Mouse (Mus musculus) liver, adult (tissue): ENCODE data around the gene Fam192a.

Experiments used
- GATA4 ChIP-seq: IDR thresholded peaks from 2 replicates; pipeline ENCODE4 v1.6.1; 2014; ENCODE audit warnings: mild to moderate bottlenecking, low read length; ENCODE audit not compliant: insufficient replicate concordance

Gene Fam192a

DNA sequence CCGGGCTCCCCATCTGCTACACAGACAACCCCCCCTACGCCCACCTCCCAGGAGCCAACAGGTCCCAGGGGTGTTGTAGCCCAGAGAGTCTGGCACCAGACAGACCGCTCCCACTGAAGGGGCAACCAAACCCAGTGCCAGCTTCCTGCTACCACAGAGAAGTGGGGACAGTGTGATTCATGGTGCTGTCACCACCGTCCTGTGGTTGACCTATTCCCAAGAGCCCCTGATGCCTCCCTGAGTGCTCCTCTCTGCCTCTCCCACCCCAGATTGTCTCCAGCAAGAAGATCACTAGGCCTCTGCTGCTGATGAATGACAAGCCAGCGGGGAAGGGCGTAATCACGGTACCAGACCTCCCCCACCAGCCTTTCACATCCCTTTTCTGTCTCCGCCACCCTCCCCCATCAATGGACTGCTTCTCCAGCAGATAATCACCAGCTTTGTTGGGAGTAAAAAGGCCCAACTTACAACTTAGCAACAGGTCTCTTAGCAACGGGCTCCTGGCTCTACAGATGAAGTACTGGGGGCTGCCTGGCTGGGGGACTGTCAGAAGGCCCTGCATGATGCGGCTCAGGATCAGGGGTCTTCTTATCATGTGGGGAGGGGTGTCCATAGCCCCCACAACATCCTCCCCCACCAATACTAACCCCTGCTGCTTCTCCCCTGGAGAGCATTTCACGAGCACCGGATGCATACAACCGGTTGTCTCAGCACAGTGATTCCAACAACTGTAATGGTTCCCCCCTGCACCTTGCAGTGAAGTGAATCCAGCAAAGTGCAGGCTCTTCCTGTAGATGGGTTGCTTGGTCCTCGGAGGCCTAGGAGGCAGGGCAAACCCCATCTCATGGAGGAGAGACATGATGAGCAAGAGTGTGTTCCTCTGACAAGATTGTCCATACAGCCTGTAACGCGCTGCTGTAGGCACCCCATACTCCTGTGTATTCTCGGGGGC lies 50.0 kb downstream of the Fam192a start:
- no peak for TF ChIP-seq GATA4

DNA sequence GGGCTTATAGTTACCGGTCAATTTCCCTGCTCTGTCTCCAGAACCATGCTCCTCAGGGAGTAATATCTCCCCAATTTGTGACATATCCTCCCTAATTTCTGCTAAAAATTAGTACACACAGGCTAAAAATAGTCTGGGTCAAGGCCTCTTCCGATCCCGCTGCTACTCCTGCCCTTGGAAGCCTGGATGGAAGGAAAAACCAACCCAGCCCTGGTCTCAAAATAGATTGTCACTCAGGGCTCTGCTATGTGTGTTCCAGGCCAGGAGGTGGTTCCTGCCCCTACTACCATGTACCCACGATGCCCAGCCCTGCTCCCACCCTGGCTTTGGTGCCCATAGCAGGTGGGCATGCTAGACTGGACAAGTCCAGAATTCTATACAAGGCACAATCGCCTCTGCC lies 51.8 kb downstream of the Fam192a start:
- no peak for TF ChIP-seq GATA4

DNA sequence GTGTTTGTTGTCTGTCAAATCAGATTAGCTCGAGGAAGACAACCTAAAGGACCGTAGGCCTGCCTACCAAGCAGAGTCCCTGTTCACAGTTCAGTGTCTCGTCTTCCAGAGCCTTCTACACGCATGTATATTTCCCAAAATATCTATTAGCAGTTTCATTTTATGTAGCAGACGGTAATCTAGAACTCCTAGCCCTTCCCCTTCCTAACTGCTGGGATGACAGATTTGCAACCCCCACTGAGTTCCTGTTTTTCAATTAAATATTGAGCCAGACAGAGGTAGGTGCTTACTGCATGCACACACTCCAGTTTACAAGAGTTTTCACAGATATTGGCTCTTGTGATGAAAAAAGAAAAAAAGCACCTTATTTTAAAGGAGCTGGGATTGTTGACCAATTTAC lies 52.3 kb downstream of the Fam192a start:
- peak; percentile 31; the same call in 1 of the 2 replicates for TF ChIP-seq GATA4

DNA sequence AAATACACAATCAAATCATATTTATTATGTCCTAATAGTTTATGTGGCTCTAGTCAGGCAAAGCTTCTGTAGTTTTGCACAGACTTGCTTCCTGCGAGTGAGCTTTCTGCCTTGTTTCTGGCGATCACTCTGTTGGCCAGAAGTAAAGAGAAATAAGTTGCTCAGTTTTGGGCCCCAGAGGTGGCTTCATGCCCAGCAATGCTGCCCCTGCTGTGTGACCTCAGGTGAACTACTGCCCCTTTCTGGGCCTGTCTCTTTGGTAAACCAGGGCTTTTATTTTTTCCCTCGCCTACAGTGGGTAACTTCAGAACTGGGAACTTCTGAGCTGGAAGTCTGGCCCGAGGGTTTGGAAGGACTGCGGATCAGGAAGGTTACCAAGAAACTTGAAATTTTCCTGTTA lies 52.8 kb downstream of the Fam192a start:
- TF ChIP-seq GATA4, result no peak

DNA sequence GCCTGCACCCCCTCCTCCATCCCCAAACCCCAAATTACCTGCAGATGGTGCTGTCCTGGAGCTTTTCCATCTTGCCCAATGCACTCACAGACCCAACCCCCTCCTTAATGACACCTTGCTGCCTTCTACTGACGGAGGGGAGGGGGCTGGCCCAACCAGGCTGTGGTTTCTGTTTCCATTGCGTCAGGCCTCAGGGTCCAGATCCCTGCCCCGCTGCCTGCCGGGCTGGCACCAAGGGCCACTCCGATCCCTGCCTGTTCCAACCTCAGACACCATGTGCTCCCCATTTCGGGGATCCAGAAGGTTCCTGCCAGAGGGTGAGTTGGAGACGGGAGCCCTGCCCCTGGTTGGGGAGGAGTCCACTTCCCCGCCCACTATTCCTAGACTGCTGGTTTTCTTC lies 57.8 kb downstream of the Fam192a start:
- no peak for TF ChIP-seq GATA4

DNA sequence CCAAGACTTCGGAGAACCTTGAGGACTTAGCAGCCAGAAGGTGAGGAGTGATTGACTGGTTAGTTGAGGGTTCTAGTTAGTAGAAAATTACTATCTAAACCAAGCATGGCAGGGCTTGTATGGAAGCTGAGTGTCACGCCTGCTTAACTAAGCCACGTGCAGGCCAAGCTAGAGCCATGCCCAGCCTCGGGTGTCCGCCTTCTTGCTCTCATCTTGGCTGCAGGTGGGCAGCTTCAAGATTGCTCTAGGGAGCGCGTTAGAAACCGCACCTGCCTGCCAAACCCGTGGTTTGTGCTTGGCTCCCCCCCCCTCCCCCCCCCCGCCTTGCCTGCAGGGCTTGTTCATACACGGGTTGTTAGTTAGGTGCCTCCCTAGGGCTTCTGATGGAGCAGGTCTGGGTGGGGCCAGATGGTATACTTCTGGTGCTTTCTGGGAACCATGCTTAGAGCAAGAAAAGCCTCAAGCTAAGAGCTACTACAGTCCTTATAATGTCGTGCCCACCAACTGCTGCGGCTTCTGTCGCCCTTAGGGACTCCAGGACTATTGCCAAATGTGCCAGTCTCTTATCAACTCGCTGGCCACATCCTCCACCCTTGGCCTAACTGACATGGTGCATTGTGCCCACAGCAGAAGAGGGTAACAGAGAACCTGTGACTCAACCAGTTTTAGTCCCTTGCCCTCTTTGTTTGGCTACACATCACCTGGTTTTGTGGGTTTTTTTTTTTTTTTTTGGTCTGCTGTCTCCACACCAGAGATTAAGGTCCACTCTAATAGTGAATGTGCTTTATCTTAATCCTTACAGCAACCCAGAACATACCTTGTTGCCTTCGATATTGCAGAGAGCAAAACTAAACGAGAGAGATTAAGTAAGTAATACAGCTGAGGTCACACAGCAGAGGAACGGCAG lies 60.7 kb downstream of the Fam192a start:
- no peak for TF ChIP-seq GATA4

DNA sequence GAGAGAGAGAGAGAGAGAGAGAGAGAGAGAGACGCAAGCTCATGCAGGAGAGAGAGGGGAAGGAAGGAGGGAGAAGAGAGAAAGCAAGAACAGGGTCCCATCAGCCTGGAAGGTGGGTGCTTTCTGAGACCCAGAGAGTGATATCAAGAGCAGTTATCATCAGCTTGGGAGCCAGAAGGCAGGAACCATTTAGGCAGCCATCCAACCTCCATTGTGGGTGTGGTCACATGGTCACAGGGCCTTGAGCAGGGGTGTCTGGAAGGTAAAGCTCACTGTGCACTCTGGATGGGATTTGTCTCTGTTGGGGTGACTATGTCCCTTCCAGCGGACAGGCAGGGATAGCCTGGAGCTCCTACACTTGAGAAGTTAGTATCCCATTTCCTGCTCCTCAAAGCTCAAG lies 61.8 kb downstream of the Fam192a start:
- no peak for TF ChIP-seq GATA4

DNA sequence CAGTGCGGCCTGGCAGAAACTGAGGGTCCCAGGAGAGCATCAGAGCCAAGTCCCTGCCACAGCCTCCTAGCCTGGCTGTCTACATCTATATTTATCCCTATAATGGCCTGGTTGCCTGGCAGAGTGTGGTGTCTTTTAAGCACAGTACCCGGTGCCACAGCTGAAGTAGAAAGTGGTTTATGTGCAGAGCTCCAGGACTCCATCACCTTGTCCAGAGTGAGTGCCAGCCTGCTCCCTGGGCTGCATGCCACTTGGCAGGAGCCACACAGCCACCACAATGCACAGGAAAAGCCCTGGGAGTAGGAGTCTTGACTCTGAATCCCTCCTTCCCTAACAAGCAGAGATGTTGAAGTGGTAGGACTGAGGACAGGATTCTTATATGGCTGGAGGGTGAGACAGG lies 64.3 kb downstream of the Fam192a start:
- no peak for TF ChIP-seq GATA4

DNA sequence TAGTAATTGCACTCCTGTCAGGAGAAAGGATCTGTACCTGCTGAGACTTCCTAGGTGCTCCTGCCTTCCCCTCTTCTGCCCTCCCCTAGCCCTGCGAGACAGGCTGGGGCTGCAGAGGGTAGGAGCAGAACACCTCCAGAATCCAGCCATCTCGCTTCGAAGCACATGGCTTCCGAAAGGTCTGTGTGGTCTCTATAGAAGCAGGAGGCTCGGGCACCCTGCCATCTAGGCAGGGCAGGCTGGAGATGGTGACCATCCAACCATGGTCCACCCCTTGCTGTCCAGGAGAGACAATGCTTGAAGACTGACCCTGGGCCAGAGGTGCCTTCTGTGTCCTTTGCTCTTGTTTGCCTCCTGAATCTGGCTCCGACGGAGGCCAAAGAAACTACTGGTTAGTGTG lies 66.2 kb downstream of the Fam192a start:
- no peak for TF ChIP-seq GATA4

DNA sequence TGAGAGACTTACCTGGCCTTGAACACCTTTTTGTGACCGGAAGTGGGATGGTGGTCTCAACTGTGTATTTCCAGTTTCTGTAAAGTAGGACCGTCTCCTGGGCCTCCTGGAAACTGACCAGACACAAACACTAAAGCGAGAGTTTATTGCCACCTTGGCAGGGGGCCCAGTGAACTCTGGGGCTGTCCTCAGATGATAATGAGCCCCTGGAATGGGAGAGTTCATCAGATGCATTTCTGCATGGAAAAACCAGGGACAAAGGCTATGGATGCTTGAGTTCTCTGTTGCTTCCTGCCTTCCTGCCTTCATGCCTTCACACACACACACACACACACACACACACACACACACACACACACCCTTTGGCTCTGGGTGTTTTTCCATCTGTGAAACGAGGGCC lies 67.2 kb downstream of the Fam192a start:
- no peak for TF ChIP-seq GATA4

DNA sequence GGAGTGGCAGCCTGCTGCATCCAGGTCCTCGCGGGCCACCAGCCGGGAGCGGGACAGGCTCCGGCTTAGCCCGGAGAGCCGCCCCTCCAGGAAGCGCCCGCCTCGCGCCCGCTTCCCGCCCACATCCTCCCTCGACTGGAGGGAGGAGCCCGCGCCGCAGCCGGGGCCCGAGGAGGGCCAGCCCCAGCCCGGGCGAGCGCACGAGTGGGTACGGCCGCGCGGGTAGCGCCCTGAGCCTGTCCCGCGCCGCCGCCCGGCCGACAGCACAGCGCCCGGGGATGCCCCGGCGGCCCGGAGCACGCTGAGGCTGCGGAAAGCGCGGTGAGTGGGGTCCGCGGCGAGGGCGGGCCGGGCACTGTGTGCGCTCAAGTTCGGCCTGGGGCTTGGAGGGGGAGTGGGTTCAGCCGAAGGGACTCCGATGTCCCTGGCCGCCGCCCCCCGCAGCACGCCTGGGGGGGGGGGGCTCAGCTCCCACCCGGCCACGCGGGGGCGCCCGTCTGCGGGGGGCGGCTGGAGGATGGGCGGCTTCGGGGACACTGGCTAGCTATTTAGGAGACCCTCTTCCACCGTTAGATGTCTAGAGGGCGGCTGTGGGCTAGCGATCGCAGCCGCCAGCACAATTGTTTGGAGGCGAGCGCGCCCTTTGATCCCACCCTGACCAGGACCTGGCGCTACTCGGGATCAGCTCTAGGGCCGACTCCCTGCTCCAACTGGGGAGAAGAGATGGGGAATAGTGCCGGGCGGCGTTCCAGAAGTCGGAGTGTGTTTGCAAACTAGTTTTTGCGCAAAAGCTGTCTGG lies 68.7 kb downstream of the Fam192a start, which contains the start of gene Cpne2:
TSS of gene Cpne2 (plus strand) at position 118 of the 799 bp plus-strand sequence.
- TF ChIP-seq GATA4, result no peak

DNA sequence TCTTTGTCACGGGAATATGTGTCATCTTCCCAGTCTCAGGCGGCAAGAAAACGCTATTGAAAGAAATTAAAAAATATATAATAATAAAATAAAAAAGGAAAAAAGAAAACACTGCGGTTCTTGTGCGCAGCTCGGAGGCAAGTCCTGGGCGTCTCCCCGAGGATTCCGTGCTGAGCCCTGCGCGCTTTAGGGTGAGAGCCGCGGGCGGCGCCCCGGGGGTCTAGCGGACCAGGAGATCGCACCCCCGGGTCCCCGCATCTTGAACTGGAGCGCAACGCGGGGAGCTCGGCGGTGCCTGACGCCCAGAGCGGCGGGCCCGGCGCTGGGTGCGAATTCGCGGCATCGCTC lies 69.3 kb downstream of the Fam192a start:
- TF ChIP-seq GATA4, result no peak

DNA sequence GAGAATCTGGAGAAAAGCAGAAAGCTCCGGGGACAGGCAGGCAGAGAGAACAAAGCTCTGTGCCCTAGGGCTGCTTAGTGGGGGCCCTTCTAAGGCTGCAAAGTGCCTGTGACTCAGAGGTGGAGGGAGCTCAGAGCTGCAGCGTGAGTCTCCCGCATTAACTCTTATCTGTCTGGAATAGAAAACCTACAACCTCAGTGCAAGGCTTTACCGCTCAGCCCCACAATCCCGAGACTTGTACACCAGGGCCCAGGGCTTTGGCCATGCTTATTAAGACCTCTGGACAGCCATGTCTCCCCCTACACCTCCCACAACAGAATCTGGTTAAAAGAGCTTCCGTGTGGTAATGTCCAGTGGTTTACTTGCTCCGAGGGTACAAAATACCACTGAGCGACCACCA lies 69.8 kb downstream of the Fam192a start:
- no peak for TF ChIP-seq GATA4

DNA sequence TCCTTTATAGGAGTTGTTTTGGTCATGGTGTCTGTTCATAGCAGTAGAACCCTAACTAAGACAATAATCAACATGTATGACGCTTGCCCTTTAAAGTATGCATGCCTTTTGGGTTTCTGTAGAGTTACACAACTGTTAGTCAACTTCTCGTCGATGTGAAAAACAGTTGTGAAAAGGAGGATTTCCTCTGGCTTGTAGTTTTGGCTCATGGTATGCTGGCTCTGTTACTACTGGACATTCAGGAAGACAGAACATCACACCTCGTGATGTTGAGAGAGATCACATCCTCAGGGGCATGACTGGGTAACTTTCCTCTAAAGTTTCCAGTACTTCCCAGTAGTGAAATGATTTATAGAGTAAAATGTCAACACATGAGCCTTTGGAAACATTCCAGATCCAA lies 71.2 kb downstream of the Fam192a start:
- TF ChIP-seq GATA4, result no peak

DNA sequence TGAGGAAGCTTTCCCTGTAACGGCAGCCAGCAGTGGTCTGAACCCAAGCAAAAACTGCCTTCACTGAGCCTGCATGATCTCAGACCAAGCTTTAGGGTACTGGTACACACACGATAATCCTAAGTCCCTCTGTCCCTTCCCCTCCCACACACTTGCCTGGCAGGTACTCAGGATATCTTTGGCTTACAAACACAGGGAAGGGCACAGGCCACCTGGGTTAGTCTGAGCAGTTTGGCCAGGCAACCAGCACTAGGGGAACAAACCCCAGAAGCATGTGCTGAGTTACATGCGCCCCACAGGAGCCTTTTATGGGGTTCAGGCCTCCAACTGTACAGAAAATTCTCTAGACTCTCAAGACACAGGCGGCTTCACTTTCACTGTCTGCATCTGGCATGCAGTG lies 71.9 kb downstream of the Fam192a start:
- no peak for TF ChIP-seq GATA4
